Mouse (Mus musculus) G1E (cell line): ENCODE results near the gene H2afx.

ENCODE experiments used
- CTCF ChIP-seq: IDR thresholded peaks from 2 replicates; pipeline ENCODE4 v1.5.1; 2012; ENCODE audit warnings: low read depth, low read length, inconsistent platforms, mixed read lengths
- GATA1 ChIP-seq: IDR thresholded peaks from 2 replicates; pipeline ENCODE4 v1.6.1; 2012; ENCODE audit warnings: borderline replicate concordance, low read length, inconsistent platforms, mixed read lengths

DNA sequence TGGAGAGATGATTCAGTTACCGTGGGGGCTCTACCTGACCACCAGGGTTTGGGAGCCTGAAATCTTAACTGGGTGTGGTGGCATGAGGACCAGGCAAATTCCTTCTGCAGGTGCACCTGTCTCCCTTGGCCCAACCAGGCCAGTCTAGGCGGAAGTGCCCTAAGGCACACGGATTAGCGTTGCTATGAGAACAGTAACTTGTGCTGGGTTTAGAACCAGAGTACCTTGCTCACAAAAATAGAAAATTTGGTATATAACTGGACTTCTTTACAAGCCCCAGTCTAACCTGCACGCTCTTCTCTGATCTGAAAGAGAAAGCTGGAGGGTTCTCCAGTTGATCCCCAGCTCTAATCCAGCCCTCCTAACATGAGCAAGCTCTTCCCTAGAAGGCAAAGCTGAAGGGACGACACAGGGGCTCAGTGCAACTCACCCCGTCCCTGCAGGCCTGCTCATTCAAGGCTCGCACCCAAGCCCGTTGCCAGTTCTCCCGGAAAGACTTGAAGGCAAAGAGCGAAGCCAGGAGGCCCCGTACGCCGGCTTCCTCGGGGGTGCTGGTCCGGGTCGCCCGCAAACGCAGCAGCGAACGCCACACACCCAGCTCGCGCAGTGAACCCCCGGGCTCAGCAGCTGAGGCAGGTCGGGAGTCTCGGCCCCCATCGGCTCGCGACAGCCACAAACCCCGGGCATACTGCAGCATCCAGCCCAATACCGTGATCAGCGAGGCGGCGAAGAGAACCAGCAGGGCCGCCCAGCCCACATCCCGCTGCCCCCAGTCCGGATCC is 15.2 kb upstream of the H2afx start:
- TF ChIP-seq GATA1, result no peak
- no peak for TF ChIP-seq CTCF
